Mouse (Mus musculus): ENCODE results near the gene Acvr1.

Acvr1 gene

GRCm38 (mm10) chr2:58475578-58475977 lies 91.4 kb downstream of the Acvr1 start:
- DNase-seq, result no peak

GRCm38 (mm10) chr2:58470290-58470689 lies 96.7 kb downstream of the Acvr1 start:
- DNase-seq, result no peak

- no peak for DNase-seq
These were observed 97.1 kb downstream of the Acvr1 start, which contains the start of gene Gm17409 for GRCm38 (mm10) chr2:58469816-58470215. Gene Gm17409, plus strand, starts transcription at chr2:58470116.

- DNase-seq, result peak in 1 of 2 experiments; percentile 30
These were observed 108.1 kb downstream of the Acvr1 start for GRCm38 (mm10) chr2:58458820-58459371.

- DNase-seq, result no peak
These were observed 109.5 kb downstream of the Acvr1 start for GRCm38 (mm10) chr2:58457488-58457865.

- no peak for DNase-seq
These were observed 110.0 kb downstream of the Acvr1 start for GRCm38 (mm10) chr2:58456843-58457487.

GRCm38 (mm10) chr2:58454095-58454865 lies 112.7 kb downstream of the Acvr1 start:
- DNase-seq, result no peak

- DNase-seq, result no peak
These were observed 120.0 kb downstream of the Acvr1 start for GRCm38 (mm10) chr2:58447001-58447400.

GRCm38 (mm10) chr2:58443163-58443562 lies 123.8 kb downstream of the Acvr1 start:
- no peak for DNase-seq

- no peak for DNase-seq
These were observed 130.0 kb downstream of the Acvr1 start for GRCm38 (mm10) chr2:58436911-58437310.

- no peak for DNase-seq
These were observed 131.4 kb downstream of the Acvr1 start for GRCm38 (mm10) chr2:58435507-58435906.

- DNase-seq, result no peak
These were observed 132.5 kb downstream of the Acvr1 start for GRCm38 (mm10) chr2:58434438-58434837.

GRCm38 (mm10) chr2:58433317-58433716 lies 133.6 kb downstream of the Acvr1 start:
- no peak for DNase-seq

- no peak for DNase-seq
These were observed 134.7 kb downstream of the Acvr1 start for GRCm38 (mm10) chr2:58432211-58432610.

- DNase-seq, result no peak
These were observed 141.4 kb downstream of the Acvr1 start for GRCm38 (mm10) chr2:58425436-58426004.

- no peak for DNase-seq
These were observed 143.6 kb downstream of the Acvr1 start for GRCm38 (mm10) chr2:58423319-58423718.

- no peak for DNase-seq
These were observed 147.4 kb downstream of the Acvr1 start for GRCm38 (mm10) chr2:58419571-58419970.

GRCm38 (mm10) chr2:58418109-58418508 lies 148.8 kb downstream of the Acvr1 start:
- no peak for DNase-seq

- DNase-seq, result no peak
These were observed 149.3 kb downstream of the Acvr1 start for GRCm38 (mm10) chr2:58417684-58418083.

GRCm38 (mm10) chr2:58415037-58415436 lies 151.9 kb downstream of the Acvr1 start:
- DNase-seq, result no peak

GRCm38 (mm10) chr2:58408926-58409634 lies 157.9 kb downstream of the Acvr1 start:
- DNase-seq, result no peak

GRCm38 (mm10) chr2:58403481-58403880 lies 163.5 kb downstream of the Acvr1 start:
- DNase-seq, result no peak

GRCm38 (mm10) chr2:58388601-58389000 lies 178.4 kb downstream of the Acvr1 start:
- no peak for DNase-seq

All from lung, postnatal 4 days (tissue).